Comparison of ENCODE assay signal across 10 mouse cellular contexts in the genomic region with DNA sequence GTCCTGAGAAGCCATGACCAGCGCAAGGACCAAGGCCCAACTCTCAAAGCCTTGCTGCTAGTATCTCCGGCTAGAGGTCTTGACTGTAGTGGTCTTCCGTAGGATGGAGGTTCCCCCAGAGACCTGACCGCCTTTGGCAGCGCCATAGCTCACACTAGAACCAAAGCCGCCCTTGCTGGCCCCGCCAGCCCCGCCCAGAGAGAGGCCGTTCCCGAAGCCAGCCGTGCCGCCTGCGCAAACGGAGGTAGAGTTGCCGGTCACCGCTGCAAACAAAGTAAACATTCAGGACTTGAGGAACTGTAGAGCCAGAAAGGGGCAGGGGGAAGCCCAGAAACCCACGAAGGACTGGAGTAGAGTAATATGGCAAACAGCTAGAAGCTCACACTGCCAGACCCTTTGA. TPM values are rescaled to one million over a fixed set of nuclear protein-coding genes. Genes with fewer than 3 reads are reported as not detected.
DNase-seq lines count a peak whose midpoint lies in the region; ATAC-seq and TF ChIP-seq lines count a peak whose summit lies in the region.
"Had no signal": no experiment of that assay in that cellular context is flagged by ENCODE, and none has a peak within 500 bp of the region (broad histone marks: within the 10 kb centered on the region; RNA-seq: fewer than 3 reads in every experiment).

No protein-coding gene starts in this region.

- WGBS in embryonic facial prominence, embryonic 14.5 days = 13% methylated on average over 17 of the region's 17 CpGs
- 2% methylated on average over 17 of the region's 17 CpGs for WGBS in intestine, postnatal 0 days
- 6% methylated on average over 17 of the region's 17 CpGs for WGBS in liver, embryonic 16.5 days (ENCODE audit: insufficient replicate concordance)
- WGBS in cerebellum, adult 2 months = 12% methylated on average over 17 of the region's 17 CpGs

- peak overlapping the region; percentile 54 for H3K4me2 ChIP-seq in embryonic facial prominence, embryonic 14.5 days (ENCODE audit: low read depth, low read length)
- peak overlapping the region; percentile 62 for H3K4me2 ChIP-seq in intestine, postnatal 0 days (replicated peaks; ENCODE audit: low read depth)
- H3K4me2 ChIP-seq in liver, embryonic 16.5 days (ENCODE audit: low read depth, low read length) = peak overlapping the region; percentile 50

- H3K4me3 ChIP-seq in embryonic facial prominence, embryonic 14.5 days (ENCODE audit: low read depth, low read length) = peak overlapping the region; percentile 17
- H3K4me3 ChIP-seq in intestine, postnatal 0 days (ENCODE audit: low read depth, low read length) = peak overlapping the region; percentile 29
- H3K4me3 ChIP-seq in liver, embryonic 16.5 days (ENCODE audit: low read depth, low read length) = peak overlapping the region; percentile 21; the same call in 1 of the 2 replicates
- H3K4me3 ChIP-seq in cerebellum, adult 2 months (replicated peaks; ENCODE audit: insufficient read depth, low read depth, low read length) = no peak overlapping the region

- H3K4me1 ChIP-seq in embryonic facial prominence, embryonic 14.5 days (ENCODE audit: control insufficient read depth, insufficient read depth, low read length) = peaks cover 7% of the 10 kb centered on the region
- H3K4me1 ChIP-seq in intestine, postnatal 0 days (replicated peaks; ENCODE audit: control insufficient read depth, insufficient read depth, low read length) = no peaks in the 10 kb centered on the region
- peaks cover 3% of the 10 kb centered on the region; the same call in 1 of the 2 replicates for H3K4me1 ChIP-seq in liver, embryonic 16.5 days (ENCODE audit: control insufficient read depth, low read depth, low read length)
- H3K4me1 ChIP-seq in cerebellum, adult 2 months (ENCODE audit: control insufficient read depth, insufficient read depth, low read length) = peaks cover 4% of the 10 kb centered on the region; the same call in 1 of the 2 replicates

- H3K27ac ChIP-seq in embryonic facial prominence, embryonic 14.5 days (replicated peaks; ENCODE audit: low read depth, low read length) = no peak overlapping the region
- no peak overlapping the region for H3K27ac ChIP-seq in intestine, postnatal 0 days (ENCODE audit: low read depth, low read length)
- H3K27ac ChIP-seq in liver, embryonic 16.5 days (ENCODE audit: low read length) = no peak overlapping the region
- H3K27ac ChIP-seq in cerebellum, adult 2 months (ENCODE audit: insufficient read depth, low read length) = no peak overlapping the region

- H3K36me3 ChIP-seq in embryonic facial prominence, embryonic 14.5 days (ENCODE audit: control insufficient read depth, insufficient read depth, low read length) = no peaks in the 10 kb centered on the region
- no peaks in the 10 kb centered on the region for H3K36me3 ChIP-seq in intestine, postnatal 0 days (ENCODE audit: control insufficient read depth, insufficient read depth)
- H3K36me3 ChIP-seq in liver, embryonic 16.5 days (ENCODE audit: control insufficient read depth, insufficient read depth) = no peaks in the 10 kb centered on the region

- DNase-seq in ZHBTc4 (ENCODE audit: low read depth, low spot score) = peak; percentile 13
- DNase-seq in embryonic facial prominence, embryonic 14.5 days (ENCODE audit: low spot score) = peak; percentile 32
- DNase-seq in ovary, postnatal 14 days (ENCODE audit: low spot score) = peak; percentile 29
- no peak for DNase-seq in layer of hippocampus, adult 11-12 months (ENCODE audit: low spot score)
- DNase-seq in cerebellum, adult 2 months = no peak

- TF ChIP-seq POLR2A in cerebellum, adult 2 months (IDR thresholded peaks at IDR 0.05; ENCODE audit: borderline replicate concordance, insufficient read depth, low read length) = no peak

- H3K9ac ChIP-seq in embryonic facial prominence, embryonic 14.5 days (ENCODE audit: low read depth, low read length) = peak overlapping the region; percentile 35
- H3K9ac ChIP-seq in intestine, postnatal 0 days (ENCODE audit: low read depth, low read length) = no peak overlapping the region
- H3K9ac ChIP-seq in liver, embryonic 16.5 days (ENCODE audit: low read depth, low read length) = no peak overlapping the region

- ATAC-seq in embryonic facial prominence, embryonic 14.5 days (ENCODE audit: low read depth) = no peak
- ATAC-seq in intestine, postnatal 0 days = no peak
- no peak for ATAC-seq in liver, embryonic 16.5 days (ENCODE audit: low read depth)
- no peak for ATAC-seq in granulocyte monocyte progenitor cell, adult 5-6 weeks (replicated peaks; ENCODE audit: poor library complexity, severe bottlenecking)

- TF ChIP-seq CTCF in intestine, postnatal 0 days (IDR thresholded peaks at IDR 0.05; ENCODE audit: low read depth) = no peak
- no peak for TF ChIP-seq CTCF in cerebellum, adult 2 months (IDR thresholded peaks at IDR 0.05; ENCODE audit: borderline replicate concordance, insufficient read depth, low read depth, low read length)

- H3K27me3 ChIP-seq in embryonic facial prominence, embryonic 14.5 days (replicated peaks; ENCODE audit: control insufficient read depth, insufficient read depth, low read length) = peaks cover 13% of the 10 kb centered on the region; the same call in 1 of the 2 replicates
- no peaks in the 10 kb centered on the region; the same call in 1 of the 2 replicates for H3K27me3 ChIP-seq in intestine, postnatal 0 days (replicated peaks; ENCODE audit: control insufficient read depth, insufficient read depth, low read length)
- H3K27me3 ChIP-seq in liver, embryonic 16.5 days (ENCODE audit: control insufficient read depth, insufficient read depth, low read depth, low read length) = peaks cover 15% of the 10 kb centered on the region
- H3K27me3 ChIP-seq in cerebellum, adult 2 months (ENCODE audit: control insufficient read depth, insufficient read depth, low read length) = no peaks in the 10 kb centered on the region

- H3K9me3 ChIP-seq in embryonic facial prominence, embryonic 14.5 days (ENCODE audit: control insufficient read depth, low read length) = no peaks in the 10 kb centered on the region
- no peaks in the 10 kb centered on the region for H3K9me3 ChIP-seq in intestine, postnatal 0 days (ENCODE audit: control insufficient read depth)
- H3K9me3 ChIP-seq in liver, embryonic 16.5 days (replicated peaks; ENCODE audit: control insufficient read depth, low read length) = no peaks in the 10 kb centered on the region

RNA-seq across cellular contexts. Expression of a gene that starts 5.1 kb away (rescaled TPM):
- 66.3 and 145 TPM in 2 replicates for polyA plus RNA-seq in embryonic facial prominence, embryonic 14.5 days (2014; fragmentation: Nextera tagmentation; extraction: Ambion mirVana)
- 0.17 TPM in 1 of 2 replicates, not detected in the other for polyA plus RNA-seq in intestine, postnatal 0 days (2015; fragmentation: Nextera tagmentation; extraction: Ambion mirVana)
- 0.07 and 0.08 TPM in 2 replicates for polyA plus RNA-seq in liver, embryonic 16.5 days (2015; fragmentation: Nextera tagmentation; extraction: Ambion mirVana)
- total RNA-seq in granulocyte monocyte progenitor cell, adult 5-6 weeks (2014; fragmentation: Nextera tagmentation) = not detected in 2 replicates
- not detected in 2 replicates for total RNA-seq in granulocyte monocyte progenitor cell, adult 5-6 weeks (2017)
- polyA plus RNA-seq in cerebellum, adult 2 months (2012; rRNA removed) = 0.05 TPM in 1 of 2 replicates, not detected in the other
- polyA plus RNA-seq: testis, adult 2 months had no signal

RNA-seq across cellular contexts. Expression of a gene that starts 10.5 kb away (rescaled TPM):
- polyA plus RNA-seq in embryonic facial prominence, embryonic 14.5 days (2014; fragmentation: Nextera tagmentation; extraction: Ambion mirVana) = 8.9 and 9.2 TPM in 2 replicates
- 0.21 and 0.27 TPM in 2 replicates for polyA plus RNA-seq in intestine, postnatal 0 days (2015; fragmentation: Nextera tagmentation; extraction: Ambion mirVana)
- not detected in 2 replicates for polyA plus RNA-seq in liver, embryonic 16.5 days (2015; fragmentation: Nextera tagmentation; extraction: Ambion mirVana)
- total RNA-seq in granulocyte monocyte progenitor cell, adult 5-6 weeks (2014; fragmentation: Nextera tagmentation) = not detected in 2 replicates
- not detected in 2 replicates for total RNA-seq in granulocyte monocyte progenitor cell, adult 5-6 weeks (2017)
- polyA plus RNA-seq in cerebellum, adult 2 months (2012; rRNA removed) = not detected in 2 replicates
- total RNA-seq: heart, adult 18-20 months had no signal

RNA-seq across cellular contexts. Expression of a gene that starts 24.4 kb away (rescaled TPM):
- 0.25 and 1.7 TPM in 2 replicates for polyA plus RNA-seq in embryonic facial prominence, embryonic 14.5 days (2014; fragmentation: Nextera tagmentation; extraction: Ambion mirVana)
- 0.03 and 0.07 TPM in 2 replicates for polyA plus RNA-seq in intestine, postnatal 0 days (2015; fragmentation: Nextera tagmentation; extraction: Ambion mirVana)
- not detected in 2 replicates for polyA plus RNA-seq in liver, embryonic 16.5 days (2015; fragmentation: Nextera tagmentation; extraction: Ambion mirVana)
- not detected in 2 replicates for total RNA-seq in granulocyte monocyte progenitor cell, adult 5-6 weeks (2014; fragmentation: Nextera tagmentation)
- not detected in 2 replicates for total RNA-seq in granulocyte monocyte progenitor cell, adult 5-6 weeks (2017)
- polyA plus RNA-seq in cerebellum, adult 2 months (2012; rRNA removed) = 0.03 TPM in 1 of 2 replicates, not detected in the other

RNA-seq across cellular contexts. Expression of a gene that starts 36.9 kb away (rescaled TPM):
- polyA plus RNA-seq in embryonic facial prominence, embryonic 14.5 days (2014; fragmentation: Nextera tagmentation; extraction: Ambion mirVana) = 0.31 and 0.68 TPM in 2 replicates
- polyA plus RNA-seq in intestine, postnatal 0 days (2015; fragmentation: Nextera tagmentation; extraction: Ambion mirVana) = not detected in 2 replicates
- polyA plus RNA-seq in liver, embryonic 16.5 days (2015; fragmentation: Nextera tagmentation; extraction: Ambion mirVana) = not detected in 2 replicates
- total RNA-seq in granulocyte monocyte progenitor cell, adult 5-6 weeks (2014; fragmentation: Nextera tagmentation) = not detected in 2 replicates
- total RNA-seq in granulocyte monocyte progenitor cell, adult 5-6 weeks (2017) = not detected in 2 replicates
- polyA plus RNA-seq in cerebellum, adult 2 months (2012; rRNA removed) = 0.05 TPM in 1 of 2 replicates, not detected in the other
- total RNA-seq: heart, adult 18-20 months had no signal

Comparison
In these comparisons a context has a peak if more than half of its experiments do, and no peak if none do; other contexts are left out.
1. DNase-seq: peak in ZHBTc4 (single experiment), embryonic facial prominence, embryonic 14.5 days (single experiment) and ovary, postnatal 14 days (single experiment); none in layer of hippocampus, adult 11-12 months (single experiment) and cerebellum, adult 2 months (0 of 2).
2. RNA of a gene that starts 5.1 kb away (polyA plus RNA-seq): 66.3 to 145 TPM in embryonic facial prominence, embryonic 14.5 days; 0.17 TPM in intestine, postnatal 0 days, 0.07 to 0.08 TPM in liver, embryonic 16.5 days and 0.05 TPM in cerebellum, adult 2 months; every median in the first group is over 10 times any median in the second.
3. Peak in every context shown above with its lines, with median percentiles within 50 percentile points of each other: H3K4me2 ChIP-seq.